Mouse (Mus musculus): ENCODE results near the gene Ano4. TPM values are rescaled to one million over a fixed set of nuclear protein-coding genes. Genes with fewer than 3 reads are reported as not detected.
A peak's percentile ranks its signal among the peaks of the same experiment; 100 is the strongest.

The Ano4 gene
- polyA plus RNA-seq, 1 experiment from 2014 or later, result 0.96 TPM

DNA sequence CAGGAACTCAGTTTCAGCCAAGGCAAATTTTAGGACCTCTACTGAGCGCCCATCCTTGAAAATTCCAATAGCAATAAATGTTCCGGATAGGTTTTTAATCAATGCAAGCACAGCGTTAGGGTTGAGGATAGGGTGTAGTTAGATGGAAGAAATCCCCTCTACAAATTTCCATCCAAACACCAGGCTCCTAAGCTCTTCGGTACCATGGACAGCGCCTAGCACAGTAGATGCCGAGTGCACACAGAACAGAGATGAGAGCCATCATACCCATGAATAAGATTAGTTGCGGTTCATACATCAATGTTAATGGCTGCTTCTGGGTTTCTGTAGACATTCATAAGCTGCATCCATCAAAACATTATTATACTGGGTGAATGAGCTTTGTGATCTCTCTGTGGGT is 120.0 kb downstream of the Ano4 start:
- Histone ChIP-seq H3K9ac (ENCODE audit: low read length) (no peak overlapping the region), H3K36me3 (ENCODE audit: control insufficient read depth, insufficient read depth, low read length) (no peaks in the 10 kb centered on the region), H3K4me3 (ENCODE audit: low read depth, low read length) (no peak overlapping the region), H3K27me3 (ENCODE audit: control insufficient read depth, insufficient read depth, low read length) (no peaks in the 10 kb centered on the region), H3K4me2 (ENCODE audit: low read depth, severe bottlenecking) (no peak overlapping the region), H3K27ac (replicated peaks; ENCODE audit: low read depth, low read length) (no peak overlapping the region), H3K9me3 (ENCODE audit: control insufficient read depth, low read length) (no peaks in the 10 kb centered on the region), H3K4me1 (ENCODE audit: control insufficient read depth, insufficient read depth, low read length) (no peaks in the 10 kb centered on the region)
- 43% methylated on average over 7 of the region's 7 CpGs for WGBS
- DNase-seq (ENCODE audit: low spot score) (peak; percentile 86), ATAC-seq (ENCODE audit: insufficient number of reproducible peaks, low FRiP score, low TSS enrichment, low read depth) (no peak)

DNA sequence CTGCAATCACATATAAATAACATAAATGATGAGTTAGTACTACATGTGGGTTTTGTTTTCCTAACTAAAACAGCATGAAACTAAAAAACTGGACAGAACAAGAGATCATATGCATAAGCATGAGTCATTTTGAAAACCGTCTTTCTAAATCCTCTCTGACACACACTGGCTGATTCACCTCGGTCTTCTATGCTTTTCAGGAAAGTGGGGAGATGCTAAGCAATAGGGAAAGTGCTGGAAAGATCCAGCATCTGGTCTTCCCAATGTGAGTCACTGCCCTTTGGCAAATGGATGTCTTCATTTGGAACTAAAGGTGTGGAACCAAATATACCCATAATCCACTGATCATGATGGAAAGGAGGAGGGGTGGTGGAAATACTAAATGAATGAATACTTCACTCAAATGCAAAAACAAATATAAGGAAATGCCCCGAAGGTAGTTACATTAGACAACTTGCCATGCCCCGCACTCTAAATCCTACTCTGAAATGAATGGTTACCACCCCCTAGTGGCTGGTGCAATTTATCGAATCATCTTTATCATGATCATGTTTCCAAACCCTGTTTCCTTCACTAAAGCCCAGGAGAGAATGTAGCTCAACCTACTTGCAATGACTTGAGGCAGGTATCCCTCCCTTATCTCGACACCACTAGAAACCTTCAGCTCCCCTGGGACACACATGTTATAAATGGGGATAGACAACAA is 122.1 kb downstream of the Ano4 start:
- H3K36me3 ChIP-seq (ENCODE audit: control insufficient read depth, insufficient read depth, low read length), result no peaks in the 10 kb centered on the region
- H3K27ac ChIP-seq (replicated peaks; ENCODE audit: low read depth, low read length), result no peak overlapping the region
- H3K4me2 ChIP-seq (ENCODE audit: low read depth, severe bottlenecking), result no peak overlapping the region
- no peaks in the 10 kb centered on the region for H3K27me3 ChIP-seq (ENCODE audit: control insufficient read depth, insufficient read depth, low read length)
- WGBS, result 79% methylated on average over 6 of the region's 6 CpGs
- H3K4me3 ChIP-seq (ENCODE audit: low read depth, low read length), result no peak overlapping the region
- H3K4me1 ChIP-seq (ENCODE audit: control insufficient read depth, insufficient read depth, low read length), result no peaks in the 10 kb centered on the region
- ATAC-seq (ENCODE audit: insufficient number of reproducible peaks, low FRiP score, low TSS enrichment, low read depth) (no peak), DNase-seq (ENCODE audit: low spot score) (no peak)
- no peaks in the 10 kb centered on the region for H3K9me3 ChIP-seq (ENCODE audit: control insufficient read depth, low read length)
- H3K9ac ChIP-seq (ENCODE audit: low read length), result no peak overlapping the region

DNA sequence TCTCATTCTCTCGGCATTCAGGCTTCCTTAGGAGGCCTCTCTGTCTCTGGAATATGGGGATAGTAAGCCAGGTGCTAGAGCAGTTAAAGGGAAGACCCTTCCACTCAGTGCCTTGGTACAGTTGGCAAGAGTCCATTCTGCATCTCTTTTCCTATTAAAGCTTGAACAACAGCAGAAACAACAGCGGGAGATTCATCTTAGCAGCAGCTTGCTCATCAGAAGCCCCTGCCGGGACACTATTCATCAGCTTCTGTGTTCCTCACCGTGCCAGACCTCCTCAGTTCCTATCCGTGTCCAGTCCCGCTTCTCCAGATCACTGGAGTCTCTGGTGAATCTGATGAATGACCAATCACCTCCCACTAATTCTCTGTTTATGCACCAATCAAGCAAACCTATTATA is 128.5 kb downstream of the Ano4 start:
- ATAC-seq (ENCODE audit: insufficient number of reproducible peaks, low FRiP score, low TSS enrichment, low read depth), result no peak
- WGBS, result 88% methylated on average over 6 of the region's 6 CpGs

DNA sequence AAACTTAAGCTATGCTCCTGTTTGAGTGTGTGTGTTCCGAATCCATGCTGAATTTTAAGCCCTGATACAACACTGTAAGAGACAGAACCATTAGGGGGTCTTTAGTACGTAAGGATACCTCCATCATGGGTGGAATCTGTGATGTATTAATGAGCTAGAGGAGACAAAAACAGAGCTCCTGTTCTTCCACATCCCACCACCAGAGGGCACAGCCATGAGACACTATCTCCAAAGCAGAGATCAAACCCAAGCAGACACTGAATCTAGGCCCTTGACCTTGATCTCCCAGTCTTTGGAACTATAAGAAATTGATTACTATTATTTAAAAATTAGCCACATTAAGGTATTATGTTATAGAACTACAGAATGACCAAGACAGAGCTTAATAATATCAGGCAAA is 138.7 kb downstream of the Ano4 start:
- 47% methylated on average over 2 of the region's 2 CpGs for WGBS
- Histone ChIP-seq H3K4me3 (ENCODE audit: low read depth, low read length) (no peak overlapping the region), H3K9ac (ENCODE audit: low read length) (no peak overlapping the region), H3K9me3 (ENCODE audit: control insufficient read depth, low read length) (no peaks in the 10 kb centered on the region), H3K27ac (replicated peaks; ENCODE audit: low read depth, low read length) (no peak overlapping the region), H3K27me3 (ENCODE audit: control insufficient read depth, insufficient read depth, low read length) (no peaks in the 10 kb centered on the region), H3K4me2 (ENCODE audit: low read depth, severe bottlenecking) (no peak overlapping the region), H3K36me3 (ENCODE audit: control insufficient read depth, insufficient read depth, low read length) (no peaks in the 10 kb centered on the region), H3K4me1 (ENCODE audit: control insufficient read depth, insufficient read depth, low read length) (no peaks in the 10 kb centered on the region)
- ATAC-seq (ENCODE audit: insufficient number of reproducible peaks, low FRiP score, low TSS enrichment, low read depth) (no peak), DNase-seq (ENCODE audit: low spot score) (peak; percentile 46)

More for the DNA sequence above, 128.5 kb downstream of the Ano4 start:
- Histone ChIP-seq H3K27me3 (ENCODE audit: control insufficient read depth, insufficient read depth, low read length) (no peaks in the 10 kb centered on the region), H3K36me3 (ENCODE audit: control insufficient read depth, insufficient read depth, low read length) (no peaks in the 10 kb centered on the region), H3K9ac (ENCODE audit: low read length) (no peak overlapping the region), H3K9me3 (ENCODE audit: control insufficient read depth, low read length) (no peaks in the 10 kb centered on the region), H3K4me3 (ENCODE audit: low read depth, low read length) (no peak overlapping the region), H3K27ac (replicated peaks; ENCODE audit: low read depth, low read length) (no peak overlapping the region), H3K4me2 (ENCODE audit: low read depth, severe bottlenecking) (no peak overlapping the region), H3K4me1 (ENCODE audit: control insufficient read depth, insufficient read depth, low read length) (no peaks in the 10 kb centered on the region)
- no peak for DNase-seq (ENCODE audit: low spot score)

DNA sequence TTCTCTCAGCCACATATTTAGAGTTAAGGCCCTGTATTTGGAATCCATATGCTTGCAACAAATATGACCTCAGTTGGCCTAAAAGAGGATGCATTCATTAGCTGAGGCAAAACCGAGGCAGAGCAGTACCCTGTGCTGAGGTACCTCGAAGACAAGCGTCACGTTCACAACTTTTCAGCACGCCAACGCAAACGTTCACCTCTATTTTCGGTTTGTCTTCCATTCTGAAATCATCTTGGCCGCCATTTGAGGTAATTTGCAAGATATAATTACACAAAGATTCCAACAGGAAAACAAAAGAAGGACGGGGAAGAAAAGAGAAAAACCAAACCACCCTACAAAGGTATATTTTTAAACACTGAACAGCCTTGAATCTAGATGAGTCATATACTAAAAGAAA is 148.1 kb downstream of the Ano4 start:
- no peak for ATAC-seq (ENCODE audit: insufficient number of reproducible peaks, low FRiP score, low TSS enrichment, low read depth)
- Histone ChIP-seq H3K9me3 (ENCODE audit: control insufficient read depth, low read length) (no peaks in the 10 kb centered on the region), H3K27me3 (ENCODE audit: control insufficient read depth, insufficient read depth, low read length) (no peaks in the 10 kb centered on the region), H3K4me2 (ENCODE audit: low read depth, severe bottlenecking) (no peak overlapping the region), H3K36me3 (ENCODE audit: control insufficient read depth, insufficient read depth, low read length) (no peaks in the 10 kb centered on the region), H3K27ac (replicated peaks; ENCODE audit: low read depth, low read length) (no peak overlapping the region), H3K4me1 (ENCODE audit: control insufficient read depth, insufficient read depth, low read length) (no peaks in the 10 kb centered on the region), H3K4me3 (ENCODE audit: low read depth, low read length) (no peak overlapping the region), H3K9ac (ENCODE audit: low read length) (no peak overlapping the region)
- 88% methylated on average over 10 of the region's 10 CpGs for WGBS
- no peak for DNase-seq (ENCODE audit: low spot score)

DNA sequence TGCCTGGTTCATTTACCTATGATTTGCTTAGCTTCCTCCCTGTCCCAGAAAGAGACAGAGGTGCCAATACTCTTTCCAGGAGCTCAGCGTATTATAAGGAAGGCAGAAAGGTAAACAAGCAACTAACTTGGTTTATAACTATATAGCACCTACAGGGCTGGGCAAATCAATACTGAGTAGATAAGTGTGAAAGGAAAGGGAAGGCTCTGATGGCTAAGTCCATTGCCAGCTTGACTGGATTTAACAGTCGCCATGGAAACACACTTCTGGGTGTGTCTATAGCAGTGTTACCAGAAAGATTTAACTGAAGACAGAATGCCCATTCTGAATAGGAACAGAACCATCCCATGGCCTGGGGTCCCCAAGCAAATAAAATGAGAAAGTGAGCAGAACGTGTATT is 149.5 kb downstream of the Ano4 start:
- H3K4me2 ChIP-seq (ENCODE audit: low read depth, severe bottlenecking), result no peak overlapping the region
- H3K27ac ChIP-seq (replicated peaks; ENCODE audit: low read depth, low read length), result no peak overlapping the region
- no peaks in the 10 kb centered on the region for H3K4me1 ChIP-seq (ENCODE audit: control insufficient read depth, insufficient read depth, low read length)
- DNase-seq (ENCODE audit: low spot score) (no peak), ATAC-seq (ENCODE audit: insufficient number of reproducible peaks, low FRiP score, low TSS enrichment, low read depth) (no peak)
- H3K4me3 ChIP-seq (ENCODE audit: low read depth, low read length), result no peak overlapping the region
- 91% methylated on average over 3 of the region's 3 CpGs for WGBS
- H3K36me3 ChIP-seq (ENCODE audit: control insufficient read depth, insufficient read depth, low read length), result no peaks in the 10 kb centered on the region
- no peaks in the 10 kb centered on the region for H3K27me3 ChIP-seq (ENCODE audit: control insufficient read depth, insufficient read depth, low read length)
- H3K9me3 ChIP-seq (ENCODE audit: control insufficient read depth, low read length), result no peaks in the 10 kb centered on the region
- H3K9ac ChIP-seq (ENCODE audit: low read length), result no peak overlapping the region

DNA sequence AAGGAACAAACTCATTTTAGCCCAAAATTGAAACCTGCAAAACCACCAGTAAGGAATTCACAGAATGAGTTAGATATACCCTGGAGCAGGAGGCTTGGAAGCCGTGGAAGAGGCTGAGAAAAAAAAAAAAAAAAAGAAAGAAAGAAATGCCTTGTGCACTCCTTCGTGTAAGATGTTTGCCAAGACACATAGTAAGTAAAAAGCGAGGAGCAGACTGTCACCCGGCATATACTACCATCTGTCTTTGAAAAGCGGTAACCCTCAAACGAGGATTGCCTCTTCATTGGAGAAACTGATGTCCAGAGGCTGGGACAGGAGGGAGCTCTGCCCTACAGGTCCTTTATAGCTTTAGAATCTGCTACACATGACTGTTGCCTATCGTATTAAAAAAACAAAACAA is 150.1 kb downstream of the Ano4 start:
- Histone ChIP-seq H3K4me2 (ENCODE audit: low read depth, severe bottlenecking) (no peak overlapping the region), H3K9me3 (ENCODE audit: control insufficient read depth, low read length) (no peaks in the 10 kb centered on the region), H3K4me3 (ENCODE audit: low read depth, low read length) (no peak overlapping the region), H3K4me1 (ENCODE audit: control insufficient read depth, insufficient read depth, low read length) (no peaks in the 10 kb centered on the region), H3K36me3 (ENCODE audit: control insufficient read depth, insufficient read depth, low read length) (no peaks in the 10 kb centered on the region), H3K9ac (ENCODE audit: low read length) (no peak overlapping the region), H3K27ac (replicated peaks; ENCODE audit: low read depth, low read length) (no peak overlapping the region), H3K27me3 (ENCODE audit: control insufficient read depth, insufficient read depth, low read length) (no peaks in the 10 kb centered on the region)
- 80% methylated on average over 7 of the region's 7 CpGs for WGBS
- DNase-seq (ENCODE audit: low spot score) (no peak), ATAC-seq (ENCODE audit: insufficient number of reproducible peaks, low FRiP score, low TSS enrichment, low read depth) (no peak)

DNA sequence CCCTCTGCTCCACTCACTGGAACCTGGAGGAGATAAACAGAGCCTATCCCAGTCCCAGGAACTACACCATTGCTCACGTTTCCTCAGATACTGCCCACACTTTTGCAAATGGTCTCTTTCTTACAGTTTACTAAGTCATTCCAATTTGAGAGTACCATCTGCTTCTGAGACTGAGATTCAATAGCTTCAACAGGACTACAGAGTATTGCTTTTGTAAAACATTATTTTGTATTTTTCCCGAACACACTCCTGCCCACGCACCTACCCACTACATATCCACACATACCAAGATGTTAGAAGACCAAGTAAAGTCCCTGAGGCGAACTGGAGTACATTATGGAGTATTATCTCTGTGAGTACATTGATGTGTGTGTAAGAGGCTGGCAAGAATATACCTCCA is 166.6 kb downstream of the Ano4 start:
- ATAC-seq (ENCODE audit: insufficient number of reproducible peaks, low FRiP score, low TSS enrichment, low read depth) (no peak), DNase-seq (ENCODE audit: low spot score) (no peak)
- no peaks in the 10 kb centered on the region for H3K4me1 ChIP-seq (ENCODE audit: control insufficient read depth, insufficient read depth, low read length)
- no peak overlapping the region for H3K4me2 ChIP-seq (ENCODE audit: low read depth, severe bottlenecking)
- no peaks in the 10 kb centered on the region for H3K36me3 ChIP-seq (ENCODE audit: control insufficient read depth, insufficient read depth, low read length)
- H3K9ac ChIP-seq (ENCODE audit: low read length), result no peak overlapping the region
- H3K27me3 ChIP-seq (ENCODE audit: control insufficient read depth, insufficient read depth, low read length), result no peaks in the 10 kb centered on the region
- H3K9me3 ChIP-seq (ENCODE audit: control insufficient read depth, low read length), result no peaks in the 10 kb centered on the region
- H3K27ac ChIP-seq (replicated peaks; ENCODE audit: low read depth, low read length), result no peak overlapping the region
- WGBS, result 88% methylated on average over 4 of the region's 4 CpGs
- H3K4me3 ChIP-seq (ENCODE audit: low read depth, low read length), result no peak overlapping the region

DNA sequence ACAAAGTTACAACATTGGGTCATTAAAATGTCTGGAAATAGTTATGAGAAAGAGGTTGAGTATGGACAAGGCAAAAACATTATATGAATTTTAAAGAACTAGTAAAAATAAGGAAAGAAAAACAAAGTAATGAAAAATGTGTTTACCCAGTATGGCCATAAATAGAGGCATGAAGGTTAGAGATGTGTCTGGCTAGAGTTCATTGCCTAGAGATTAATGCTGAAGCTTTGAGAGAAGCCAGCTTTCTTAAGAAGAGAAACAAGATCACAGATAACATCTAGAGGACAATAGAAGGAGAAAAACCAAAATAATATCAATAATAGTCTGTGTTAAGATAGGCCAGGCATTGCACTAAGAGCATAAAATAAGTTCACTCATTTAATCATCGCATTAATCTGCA is 180.0 kb downstream of the Ano4 start:
- Histone ChIP-seq H3K4me3 (ENCODE audit: low read depth, low read length) (no peak overlapping the region), H3K27me3 (ENCODE audit: control insufficient read depth, insufficient read depth, low read length) (no peaks in the 10 kb centered on the region), H3K4me1 (ENCODE audit: control insufficient read depth, insufficient read depth, low read length) (no peaks in the 10 kb centered on the region), H3K9ac (ENCODE audit: low read length) (no peak overlapping the region), H3K36me3 (ENCODE audit: control insufficient read depth, insufficient read depth, low read length) (no peaks in the 10 kb centered on the region), H3K27ac (replicated peaks; ENCODE audit: low read depth, low read length) (no peak overlapping the region), H3K4me2 (ENCODE audit: low read depth, severe bottlenecking) (no peak overlapping the region), H3K9me3 (ENCODE audit: control insufficient read depth, low read length) (no peaks in the 10 kb centered on the region)
- no peak for ATAC-seq (ENCODE audit: insufficient number of reproducible peaks, low FRiP score, low TSS enrichment, low read depth)
- no peak for DNase-seq (ENCODE audit: low spot score)
- 87% methylated on average over 1 of the region's 1 CpGs for WGBS
